Mouse (Mus musculus) Patski (cell line): Measurements from ENCODE around the gene Htr1d. TPM values are rescaled to one million over a fixed set of nuclear protein-coding genes. Genes with fewer than 3 reads are reported as not detected.
A peak's percentile ranks its signal among the peaks of the same experiment; 100 is the strongest.

Source experiments
- ATAC-seq: fragments of 100-300 bp; one replicate; pipeline ENCODE4 v1.8.0; 2021
- CTCF ChIA-PET: fragments of 350-600 bp; sonication (Branson Sonifier 250); formaldehyde crosslinking; loops from one replicate; lab custom pipeline; 2022; ENCODE audit warnings: inconsistent platforms; lab: Charles Lee
- POLR2A ChIA-PET: fragments of 350-600 bp; sonication (Branson Sonifier 250); formaldehyde crosslinking; loops from one replicate; lab custom pipeline; 2022; ENCODE audit warnings: antibody characterized with exemption, inconsistent platforms; lab: Charles Lee
- DNase-seq: peaks from one replicate; pipeline ENCODE4 v3.0.0-alpha.2; 2011; ENCODE audit warnings: low read depth, low spot score
- H3K27me3 ChIP-seq: fragments of 371-371 bp; one replicate; pipeline ENCODE4 v1.5.1; 2021
- CTCF ChIP-seq: fragments of 100-300 bp; IDR thresholded peaks from one replicate; pipeline ENCODE4 v1.5.1; 2021
- in situ Hi-C: fragments of 300-500 bp; cut with MboI; formaldehyde crosslinking; loops from 3 replicates; pipeline ENCODE4 v1.11.1; 2018; ENCODE audit warnings: low pct_unique_long_range_greater_than_20kb, mixed read lengths
- polyA plus RNA-seq: library from polyadenylated mRNA; unstranded; gene quantifications from one replicate; pipeline ENCODE4 v1.2.3, GENCODE M21; 2021

Htr1d gene
- polyA plus RNA-seq, 1 experiment from 2014 or later, result 0.05 TPM

- in situ Hi-C loops, result loop anchor here (5.0 kb wide), 1 partner anchor 171 kb away; the partner anchor contains the start of gene Lactbl1
- no peak for DNase-seq
- POLR2A ChIA-PET, result no interaction called here
- ATAC-seq, result no peak
- no peaks in the 10 kb centered on the region for H3K27me3 ChIP-seq
- no peak for TF ChIP-seq CTCF
- CTCF ChIA-PET, result interaction anchor here (1.0 kb wide), 1 partner anchor 8 kb away, joined by 3 read pairs; no protein-coding TSS in a partner anchor
Observed at GRCm38 (mm10) chr4:136451564-136451963, 28.2 kb downstream of the Htr1d start.

GRCm38 (mm10) chr4:136452286-136452685 is 29.0 kb downstream of the Htr1d start:
- ChIA-PET CTCF (no interaction called here), POLR2A (no interaction called here)
- ATAC-seq (no peak), DNase-seq (no peak)
- TF ChIP-seq CTCF, result no peak
- in situ Hi-C loops, result loop anchor here (5.0 kb wide), 1 partner anchor 170 kb away; the partner anchor contains the start of gene Lactbl1
- H3K27me3 ChIP-seq, result no peaks in the 10 kb centered on the region

- in situ Hi-C loops, result loop anchor here (5.0 kb wide), 1 partner anchor 170 kb away; the partner anchor contains the start of gene Lactbl1
- no peak for ATAC-seq
- no peak for TF ChIP-seq CTCF
- POLR2A ChIA-PET, result no interaction called here
- DNase-seq, result no peak
- CTCF ChIA-PET, result no interaction called here
- H3K27me3 ChIP-seq, result no peaks in the 10 kb centered on the region
Observed at GRCm38 (mm10) chr4:136452792-136453191, 29.5 kb downstream of the Htr1d start.

GRCm38 (mm10) chr4:136454850-136455260 is 31.5 kb downstream of the Htr1d start:
- ATAC-seq (no peak), DNase-seq (no peak)
- no peaks in the 10 kb centered on the region for H3K27me3 ChIP-seq
- in situ Hi-C loops, result loop anchor here (5.0 kb wide), 1 partner anchor 167 kb away; the partner anchor contains the start of gene Lactbl1
- ChIA-PET POLR2A (interaction anchor here (0.5 to 0.9 kb wide), 3 partner anchors 28 to 593 kb away, joined by 3 to 6 read pairs (median 5); no protein-coding TSS in a partner anchor), CTCF (interaction anchor here (0.7 to 1.9 kb wide), 6 partner anchors 14 to 166 kb away, joined by 3 to 6 read pairs (median 3); no protein-coding TSS in a partner anchor)
- TF ChIP-seq CTCF, result peak; percentile 88

GRCm38 (mm10) chr4:136456516-136457218 is 33.3 kb downstream of the Htr1d start:
- TF ChIP-seq CTCF, result no peak
- DNase-seq (no peak), ATAC-seq (no peak)
- CTCF ChIA-PET, result interaction anchor here (1.9 kb wide), 1 partner anchor 52 kb away, joined by 5 read pairs; no protein-coding TSS in a partner anchor
- no peaks in the 10 kb centered on the region for H3K27me3 ChIP-seq
- POLR2A ChIA-PET, result no interaction called here
- in situ Hi-C loops, result no loop called here

GRCm38 (mm10) chr4:136458276-136458675 is 35.0 kb downstream of the Htr1d start:
- ATAC-seq (no peak), DNase-seq (no peak)
- CTCF ChIA-PET, result no interaction called here
- in situ Hi-C loops, result no loop called here
- POLR2A ChIA-PET, result no interaction called here
- no peak for TF ChIP-seq CTCF
- no peaks in the 10 kb centered on the region for H3K27me3 ChIP-seq

GRCm38 (mm10) chr4:136459210-136459609 is 35.9 kb downstream of the Htr1d start:
- in situ Hi-C loops, result no loop called here
- no peak for DNase-seq
- H3K27me3 ChIP-seq, result no peaks in the 10 kb centered on the region
- ATAC-seq, result no peak
- POLR2A ChIA-PET, result no interaction called here
- CTCF ChIA-PET, result no interaction called here
- no peak for TF ChIP-seq CTCF

GRCm38 (mm10) chr4:136461206-136461605 is 37.9 kb downstream of the Htr1d start:
- H3K27me3 ChIP-seq, result no peaks in the 10 kb centered on the region
- ATAC-seq, result no peak
- in situ Hi-C loops, result loop anchor here (5.0 kb wide), 1 partner anchor 56 kb away; no protein-coding TSS in a partner anchor
- POLR2A ChIA-PET, result interaction anchor here (1.4 kb wide), 1 partner anchor 89 kb away, joined by 3 read pairs; no protein-coding TSS in a partner anchor
- no peak for TF ChIP-seq CTCF
- CTCF ChIA-PET, result no interaction called here
- no peak for DNase-seq

- no peak for TF ChIP-seq CTCF
- ATAC-seq (no peak), DNase-seq (no peak)
- ChIA-PET POLR2A (interaction anchor here (0.6 to 1.4 kb wide), 3 partner anchors 77 to 88 kb away, joined by 3 to 5 read pairs (median 4); no protein-coding TSS in a partner anchor), CTCF (no interaction called here)
- in situ Hi-C loops, result loop anchor here (5.0 kb wide), 1 partner anchor 56 kb away; no protein-coding TSS in a partner anchor
- H3K27me3 ChIP-seq, result no peaks in the 10 kb centered on the region
Observed at GRCm38 (mm10) chr4:136461761-136462085, 38.4 kb downstream of the Htr1d start.

GRCm38 (mm10) chr4:136462086-136462838 is 38.9 kb downstream of the Htr1d start, which contains the start of gene 6030445D17Rik:
Gene 6030445D17Rik (plus strand): TSS chr4:136462250.
- CTCF ChIA-PET, result no interaction called here
- ATAC-seq, result no peak
- DNase-seq, result no peak
- no peaks in the 10 kb centered on the region for H3K27me3 ChIP-seq
- POLR2A ChIA-PET, result interaction anchor here (0.6 to 1.4 kb wide), 3 partner anchors 76 to 88 kb away, joined by 3 to 5 read pairs (median 4); no protein-coding TSS in a partner anchor
- in situ Hi-C loops, result loop anchor here (5.0 kb wide), 1 partner anchor 55 kb away; no protein-coding TSS in a partner anchor
- TF ChIP-seq CTCF, result no peak
